Mouse (Mus musculus) olfactory bulb, adult 2 months (tissue): ENCODE measurements around the gene Got1.

Experiments used
- CTCF ChIP-seq: fragments of 200-500 bp; IDR thresholded peaks from 2 replicates; pipeline ENCODE4 v1.5.1; 2012; ENCODE audit warnings: low read depth, mild to moderate bottlenecking, low read length, moderate library complexity; ENCODE audit not compliant: insufficient read depth
- POLR2A ChIP-seq: fragments of 200-500 bp; IDR thresholded peaks from 2 replicates; pipeline ENCODE4 v1.6.1; 2012; ENCODE audit warnings: mild to moderate bottlenecking, low read depth, low read length, moderate library complexity; ENCODE audit not compliant: insufficient read depth

DNA sequence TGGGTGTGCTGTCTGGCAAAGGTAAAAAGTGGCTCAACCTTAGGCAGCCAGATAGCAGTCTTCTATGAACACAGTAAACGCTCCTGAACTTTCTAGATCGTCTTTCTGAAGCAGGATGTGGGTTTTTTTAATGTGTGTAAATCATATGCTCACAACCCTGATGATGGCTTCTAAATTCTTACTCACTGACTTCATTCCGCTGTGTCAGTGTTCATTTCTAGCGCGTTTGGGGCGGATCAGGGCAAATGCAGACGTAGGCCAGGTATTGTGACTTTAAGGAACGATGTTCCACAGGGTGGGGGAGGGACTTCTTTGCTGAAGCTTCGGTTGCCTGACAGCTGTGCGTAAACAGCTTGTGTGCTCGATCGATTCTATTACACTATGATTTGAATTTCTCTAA is 6.5 kb upstream of the Got1 start:
- no peak for TF ChIP-seq CTCF
- TF ChIP-seq POLR2A = no peak
